Mouse (Mus musculus) embryo, embryonic 9.5 days (tissue): Measurements from ENCODE around the gene Adamts16.
A peak's percentile ranks its signal among the peaks of the same experiment; 100 is the strongest.

Experiments used
- DNase-seq: peaks from one replicate; pipeline ENCODE4 v3.0.0-alpha.2; 2017; ENCODE audit errors: extremely low spot score

The Adamts16 gene

DNA sequence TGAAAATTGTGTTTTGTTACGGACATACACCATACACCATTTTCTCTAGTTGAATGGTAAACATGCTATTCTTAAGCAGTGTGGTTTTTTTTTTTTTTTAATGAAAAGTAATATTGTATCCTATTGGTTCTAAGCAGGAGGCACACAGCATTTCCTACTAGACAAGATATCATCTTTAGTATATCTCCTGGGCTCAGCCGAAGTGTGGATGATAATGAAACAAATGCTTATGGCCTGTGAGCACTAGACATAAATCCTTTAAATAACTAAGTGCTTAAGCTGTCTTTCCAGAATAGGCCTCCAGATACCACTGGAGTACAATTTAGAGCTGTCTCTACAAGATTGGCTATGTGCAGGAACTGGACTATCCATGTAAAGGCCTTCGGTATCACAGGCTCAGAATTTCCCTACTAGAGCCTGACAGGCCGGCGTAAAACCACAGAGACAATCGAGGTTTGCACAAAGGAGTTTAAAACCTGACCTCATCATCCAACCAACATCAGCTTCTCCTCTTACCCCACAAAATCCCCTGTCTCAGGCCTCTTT is 8.9 kb downstream of the Adamts16 start:
- no peak for DNase-seq

DNA sequence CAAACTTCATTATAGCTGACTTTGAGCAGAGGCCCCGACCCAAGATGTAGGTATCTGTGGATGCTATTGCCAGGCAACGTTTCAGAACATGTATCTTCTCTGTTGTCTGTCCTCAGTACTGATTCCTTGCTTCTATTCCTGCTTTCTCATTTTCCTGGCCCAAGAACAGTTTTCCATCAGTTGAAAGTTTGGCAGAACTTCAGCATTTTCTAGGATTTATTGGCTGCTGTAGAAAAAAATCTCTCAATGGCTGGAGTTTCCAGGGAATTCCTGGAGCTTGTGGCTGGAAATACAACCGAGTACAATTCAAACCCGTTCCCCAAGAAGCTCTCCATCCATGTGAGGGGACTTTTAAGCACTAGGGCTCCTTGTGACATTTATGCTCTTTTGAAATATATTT is 10.6 kb downstream of the Adamts16 start:
- no peak for DNase-seq

DNA sequence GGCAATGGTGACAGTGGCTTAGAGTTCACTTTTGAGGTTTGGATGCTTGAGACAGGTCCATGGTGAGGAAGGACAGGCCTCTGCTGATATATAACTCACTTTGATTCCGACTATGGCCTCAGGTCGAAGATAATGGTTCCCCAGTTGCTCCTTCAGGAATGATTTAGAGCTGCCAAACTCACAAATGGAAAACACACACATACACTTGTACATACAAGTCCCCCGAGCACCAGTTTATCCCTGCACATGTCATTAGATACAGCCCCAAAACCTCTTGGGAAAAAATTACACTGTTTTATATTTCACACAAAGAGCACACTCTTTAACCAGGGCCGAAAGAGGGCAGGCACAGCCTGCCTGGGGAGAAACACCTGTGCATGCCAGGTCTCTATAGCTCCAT is 14.1 kb downstream of the Adamts16 start:
- DNase-seq: no peak

DNA sequence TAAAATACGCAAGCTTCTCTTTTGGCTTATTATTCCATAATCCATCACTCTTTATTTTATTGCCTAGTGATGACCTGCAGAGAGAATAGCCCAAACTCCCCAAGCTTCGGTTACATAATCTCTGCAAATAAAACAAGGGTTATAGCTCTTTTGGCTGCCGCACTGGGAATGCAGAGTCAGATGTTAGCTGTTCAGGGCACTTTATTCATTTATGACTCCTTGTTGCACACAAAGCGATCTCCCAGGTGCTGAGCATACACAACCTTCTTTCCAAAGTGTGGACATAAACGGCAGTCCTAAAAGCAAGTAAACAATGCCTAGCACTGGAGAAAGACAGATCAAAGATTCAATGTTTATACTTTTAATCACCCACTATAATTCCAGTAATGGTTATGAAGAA is 16.3 kb downstream of the Adamts16 start:
- DNase-seq: no peak

DNA sequence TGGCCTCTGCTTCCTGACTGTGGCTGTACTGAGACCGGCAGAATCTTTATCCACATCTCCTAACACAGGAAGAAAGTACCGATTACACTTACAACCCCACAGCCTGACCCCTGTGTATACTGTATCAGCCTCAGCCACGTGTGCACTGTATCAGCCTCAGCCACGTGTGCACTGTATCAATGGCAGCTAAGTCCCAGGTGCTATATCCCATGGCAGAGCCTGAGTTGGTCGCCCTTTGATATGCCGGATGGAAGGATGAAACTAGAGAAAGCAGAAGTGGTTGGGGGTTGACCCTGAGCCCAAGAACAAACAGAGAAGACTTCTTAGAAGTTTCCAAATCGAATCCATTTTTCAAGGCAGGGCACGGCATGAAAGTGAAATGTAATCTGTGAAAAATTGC is 17.9 kb downstream of the Adamts16 start:
- no peak for DNase-seq

DNA sequence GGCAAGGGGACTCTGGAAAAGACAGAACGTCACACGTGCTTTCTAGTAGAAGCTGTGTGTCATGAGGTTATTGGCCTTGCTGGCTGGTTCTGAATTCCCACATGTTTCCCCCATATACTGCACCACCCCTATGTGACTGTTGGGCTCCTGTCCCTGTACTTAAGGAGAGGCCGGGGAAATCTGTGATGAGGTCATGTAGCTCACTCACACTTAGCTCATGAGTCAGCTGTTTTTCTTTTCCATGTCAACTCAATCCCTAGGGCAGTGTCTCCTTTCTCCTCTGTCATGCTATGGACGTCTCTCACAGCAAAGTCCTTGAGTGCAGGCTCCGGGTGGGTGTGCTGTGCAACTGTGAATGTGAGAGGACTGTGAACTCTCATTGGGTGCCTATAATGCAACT is 22.6 kb downstream of the Adamts16 start:
- no peak for DNase-seq

DNA sequence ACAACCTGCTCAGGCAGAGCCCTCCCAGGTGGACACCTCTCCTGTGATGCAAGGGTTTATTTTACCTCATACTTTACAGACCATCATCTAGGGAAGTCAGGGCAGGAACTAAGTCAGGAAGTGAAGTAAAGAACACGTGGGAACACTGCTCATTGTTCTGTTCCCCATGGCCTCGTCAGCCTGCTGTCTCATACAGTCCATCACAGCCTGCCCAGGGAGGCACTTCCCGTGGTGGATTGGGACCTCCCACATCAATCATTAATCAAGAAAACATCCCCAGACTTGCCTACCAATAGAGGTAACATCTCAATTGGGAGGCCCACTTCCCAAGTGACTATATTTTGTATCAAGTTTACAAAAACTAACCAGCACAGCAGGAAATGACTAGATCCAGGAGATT is 27.2 kb downstream of the Adamts16 start:
- no peak for DNase-seq

DNA sequence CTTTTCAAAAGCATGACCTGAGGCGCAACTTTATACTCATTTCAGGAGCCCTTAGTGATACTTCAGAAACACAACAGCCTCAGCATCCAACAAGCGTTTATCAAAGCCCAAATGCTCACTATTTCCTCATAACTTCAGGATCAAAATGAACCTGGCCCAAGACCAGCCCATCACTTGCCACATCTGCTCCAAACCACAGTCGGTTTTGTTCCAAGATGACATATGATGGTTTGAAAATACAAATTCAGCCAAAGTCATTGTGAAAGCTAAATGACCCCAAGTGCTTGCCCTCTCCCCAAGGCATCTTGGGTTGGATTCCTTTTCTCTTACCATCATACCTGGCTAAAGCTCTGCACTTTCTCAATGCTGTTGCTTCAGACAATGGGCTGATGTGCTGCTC is 36.1 kb downstream of the Adamts16 start:
- DNase-seq: no peak

DNA sequence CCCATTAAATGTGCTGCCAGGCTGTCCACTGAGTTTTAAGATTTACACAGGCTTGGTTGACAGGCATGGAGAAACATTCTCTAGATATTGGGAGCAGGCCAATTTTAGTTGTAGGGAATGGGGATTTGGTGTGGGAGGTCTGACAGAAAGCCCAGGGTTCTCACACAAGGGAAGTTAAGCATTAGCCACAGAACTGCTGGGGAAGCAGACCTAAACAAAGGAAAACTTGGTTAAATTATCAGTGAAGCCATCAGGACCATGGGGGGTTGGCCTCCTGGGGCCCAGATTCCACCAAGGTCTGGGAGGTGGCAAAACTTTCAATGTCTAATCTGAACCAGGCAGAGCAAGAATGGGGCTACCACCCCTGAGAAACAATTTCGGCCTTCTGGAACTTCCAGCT is 38.8 kb downstream of the Adamts16 start:
- DNase-seq: no peak

DNA sequence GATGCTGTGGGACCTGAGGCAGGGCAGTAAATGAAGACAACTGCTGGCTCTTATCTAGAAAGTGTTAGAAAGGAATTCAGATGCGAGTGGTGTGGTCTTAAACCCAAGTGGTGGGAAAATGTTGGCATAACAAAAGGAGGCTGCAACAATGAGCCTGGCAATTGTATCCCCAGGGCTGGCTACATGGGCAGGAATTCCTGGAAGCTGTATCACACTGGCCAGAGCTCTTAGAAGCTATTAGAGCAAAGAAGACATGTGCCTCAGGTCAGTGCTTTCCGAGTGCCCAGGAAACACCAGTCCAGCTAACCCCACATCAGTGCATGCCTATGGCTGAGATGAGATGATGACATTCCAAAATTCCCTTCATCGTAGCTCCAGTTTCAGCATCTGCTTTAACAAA is 42.3 kb downstream of the Adamts16 start:
- DNase-seq: no peak

DNA sequence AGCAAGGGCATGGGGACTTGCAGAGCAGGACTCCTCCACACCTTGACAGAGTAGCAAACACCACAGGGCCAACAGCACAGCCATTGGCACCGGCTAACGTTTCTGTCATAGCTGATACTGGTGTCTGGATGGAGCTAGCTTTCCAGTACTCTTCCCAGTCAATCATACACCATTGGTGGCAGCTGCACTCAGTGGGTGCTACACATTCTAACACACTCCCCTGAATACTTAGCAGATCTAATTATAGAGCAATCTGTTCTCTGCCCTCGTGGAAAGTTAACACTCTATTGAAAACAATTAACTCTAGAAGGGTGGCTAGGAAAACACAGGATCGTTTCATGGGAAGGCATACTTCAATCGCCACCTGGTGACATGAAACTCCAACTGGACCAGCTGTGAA is 43.2 kb downstream of the Adamts16 start:
- DNase-seq: no peak

DNA sequence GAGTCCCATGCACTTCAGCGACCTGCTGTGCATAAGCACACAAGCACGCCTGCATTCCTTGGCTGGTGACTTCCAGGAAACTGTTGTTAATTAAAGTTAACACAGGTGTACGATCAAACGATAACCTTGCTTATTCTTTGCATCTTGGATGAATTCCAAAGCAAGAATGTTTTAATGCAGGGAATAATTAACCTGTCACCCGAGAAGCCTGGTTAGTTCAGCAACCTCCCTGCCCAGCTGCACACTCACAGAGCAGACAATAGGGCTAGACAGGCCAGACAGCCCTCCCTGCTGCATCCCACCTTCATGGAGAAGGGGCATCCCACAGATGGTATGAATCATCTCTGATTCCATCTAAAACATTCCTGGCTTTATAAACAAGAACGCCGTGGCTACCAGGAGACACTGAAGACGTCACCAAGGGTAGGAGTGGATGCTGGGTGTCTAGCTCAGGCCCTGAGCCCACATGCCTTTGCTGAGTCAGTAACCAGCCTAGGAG is 47.5 kb downstream of the Adamts16 start:
- DNase-seq: no peak

DNA sequence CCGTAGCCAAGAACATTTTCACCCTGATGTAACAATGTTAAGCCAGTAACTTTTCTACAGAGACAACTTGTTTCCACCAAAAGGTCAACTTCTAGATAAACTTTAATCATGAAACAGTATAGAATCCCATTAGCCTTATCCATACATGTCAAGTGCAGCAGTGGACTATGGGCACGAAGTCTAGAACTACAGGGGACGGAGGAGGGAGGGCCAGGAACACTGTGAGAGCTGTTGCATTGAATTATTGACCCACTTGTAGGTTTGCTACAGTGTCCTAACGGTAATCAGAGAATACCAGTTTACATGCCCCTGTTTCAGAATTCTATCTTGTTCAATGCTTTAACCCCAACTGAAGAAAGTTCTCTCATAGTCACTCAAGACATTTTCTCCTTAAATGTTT is 48.0 kb downstream of the Adamts16 start:
- DNase-seq: no peak

DNA sequence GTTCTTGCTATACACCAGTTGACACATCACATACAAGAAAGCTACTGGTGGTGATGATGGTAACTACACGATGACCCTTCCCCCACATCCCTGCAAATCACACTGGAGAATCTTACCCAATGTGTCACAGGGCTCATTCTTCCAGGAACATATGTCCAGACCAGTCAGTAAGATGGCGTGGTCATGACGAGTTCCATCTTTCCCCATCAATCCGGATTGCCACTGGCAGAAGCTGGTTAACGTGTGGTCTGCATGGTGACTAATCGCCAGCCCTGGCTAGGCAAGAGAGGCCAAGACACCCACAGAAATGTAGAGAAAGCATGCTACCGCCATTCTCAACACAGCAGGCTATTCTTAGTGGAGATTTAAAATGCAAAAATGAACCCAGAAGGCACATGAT is 48.7 kb downstream of the Adamts16 start:
- no peak for DNase-seq

DNA sequence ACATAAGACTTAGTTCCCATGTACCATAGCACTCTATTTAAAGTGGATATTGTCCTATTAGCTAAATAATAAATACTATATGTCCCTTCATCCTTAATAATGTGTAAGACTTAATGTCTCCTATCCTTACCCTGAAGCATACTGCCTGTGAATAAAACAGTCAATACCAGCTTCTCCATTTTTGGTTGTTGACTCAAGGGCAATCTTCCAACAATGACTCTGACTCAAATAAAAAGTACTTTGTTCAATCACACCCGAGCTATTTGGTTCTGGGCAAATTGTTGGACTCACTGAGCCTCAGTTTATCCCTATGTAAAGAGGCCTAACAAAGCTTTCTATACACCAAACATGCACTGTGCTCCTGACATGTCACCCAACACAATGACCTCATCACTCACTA is 51.8 kb downstream of the Adamts16 start:
- DNase-seq: no peak

DNA sequence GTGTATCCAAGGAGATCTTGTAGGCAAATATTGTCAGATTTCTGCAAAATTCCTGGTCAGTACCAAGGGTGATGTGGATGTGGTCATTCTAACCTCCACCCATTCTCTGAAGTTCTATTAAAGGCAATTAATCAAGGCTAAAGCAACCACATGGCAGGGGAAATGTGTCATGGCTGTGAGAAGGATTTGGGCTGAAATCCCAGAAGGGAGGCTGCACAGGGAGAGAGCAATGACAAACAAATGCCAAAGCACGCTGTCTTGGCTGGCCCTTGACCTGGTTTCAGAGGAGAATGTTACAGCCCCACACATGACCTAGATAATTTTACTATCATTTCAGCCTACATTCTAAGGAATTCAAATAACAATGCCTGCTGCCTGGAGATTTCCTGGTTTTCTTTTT is 52.6 kb downstream of the Adamts16 start:
- DNase-seq: no peak

DNA sequence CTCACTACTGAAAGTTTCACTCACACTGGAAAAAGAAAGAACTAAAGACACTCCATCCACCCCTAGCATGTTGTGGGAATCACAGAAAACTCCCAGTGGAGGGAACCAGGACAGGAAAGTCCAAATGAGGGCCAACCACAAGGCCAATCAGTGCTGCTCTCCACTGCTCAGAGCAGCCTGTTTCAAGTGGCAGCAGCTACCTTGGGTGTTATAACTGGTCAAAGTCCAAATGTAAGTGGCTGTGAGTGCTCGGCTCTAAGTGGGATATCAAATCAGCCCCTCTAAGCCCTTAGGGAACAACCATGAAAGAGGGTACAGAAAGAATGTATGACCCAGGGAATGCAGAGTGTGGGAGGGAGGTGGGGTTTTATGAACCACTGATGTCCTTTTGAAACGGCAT is 56.5 kb downstream of the Adamts16 start:
- no peak for DNase-seq

DNA sequence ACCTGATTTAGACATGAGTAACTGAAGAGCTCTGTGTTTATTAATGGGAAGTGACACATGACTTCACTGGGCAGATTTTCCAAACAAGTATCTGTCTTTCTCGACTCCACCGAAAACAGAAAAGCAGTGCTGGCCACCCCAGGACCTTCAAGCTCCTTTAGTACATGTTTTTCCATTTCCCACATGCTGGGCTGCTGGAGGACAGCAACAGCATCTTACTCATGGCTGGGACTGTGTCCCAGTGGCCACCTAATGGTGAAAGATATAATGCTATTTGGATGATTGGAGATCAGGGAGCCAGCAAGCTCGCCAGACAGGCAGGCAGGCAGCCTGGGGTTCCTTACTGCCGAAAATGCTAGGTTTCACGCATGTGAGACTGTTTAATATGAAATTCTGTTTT is 57.5 kb downstream of the Adamts16 start:
- DNase-seq: no peak

DNA sequence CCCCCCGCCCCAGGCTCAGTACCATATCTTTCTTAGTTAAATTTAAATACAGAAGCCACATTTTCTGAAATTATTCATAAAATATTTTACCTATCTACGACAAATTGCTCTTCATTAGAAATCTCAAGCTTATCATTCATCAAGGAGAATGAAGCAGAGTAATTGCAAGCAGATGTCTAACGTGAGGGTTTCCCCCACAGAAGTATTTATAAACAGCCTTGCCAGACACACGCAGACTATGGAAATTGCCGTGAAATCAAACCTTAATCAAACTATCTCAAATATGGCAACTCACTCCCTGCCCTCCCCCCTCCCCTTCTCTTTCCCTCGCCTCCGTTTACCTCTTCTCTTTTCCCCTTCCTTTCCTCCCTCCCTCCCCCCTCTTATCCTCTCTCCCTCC is 61.8 kb downstream of the Adamts16 start:
- DNase-seq: no peak

DNA sequence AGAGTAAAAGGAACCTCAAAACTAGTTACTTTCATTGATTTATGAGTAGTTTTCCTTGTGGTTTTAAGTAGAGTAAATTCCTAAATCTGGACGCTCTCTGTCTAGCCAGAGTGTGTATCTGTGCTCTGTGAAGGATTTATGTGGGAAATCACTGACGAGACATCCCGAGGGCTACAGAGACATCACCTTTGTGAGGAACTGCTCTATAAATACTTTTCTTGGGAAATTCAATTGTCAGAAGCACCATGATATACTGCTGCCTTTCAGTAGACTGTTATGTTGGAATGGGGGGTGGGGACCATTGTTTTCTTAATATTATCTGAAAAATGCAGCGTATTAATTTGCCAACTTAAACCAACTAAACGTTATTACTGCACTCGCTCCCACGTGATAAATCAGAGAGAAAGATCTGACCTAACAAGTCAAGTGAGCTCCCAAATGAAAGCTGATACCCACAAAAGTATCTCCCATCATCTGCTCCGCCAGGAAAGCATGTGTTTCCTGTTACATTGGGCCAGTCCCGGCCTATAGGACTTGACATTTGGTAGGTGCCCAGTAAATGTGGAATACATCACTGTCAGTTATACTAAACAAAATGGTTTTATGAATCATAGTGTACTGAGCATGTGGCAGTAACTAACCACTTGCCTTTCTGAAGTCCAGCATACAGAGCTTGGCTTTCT is 62.6 kb downstream of the Adamts16 start:
- peak; percentile 15 for DNase-seq

DNA sequence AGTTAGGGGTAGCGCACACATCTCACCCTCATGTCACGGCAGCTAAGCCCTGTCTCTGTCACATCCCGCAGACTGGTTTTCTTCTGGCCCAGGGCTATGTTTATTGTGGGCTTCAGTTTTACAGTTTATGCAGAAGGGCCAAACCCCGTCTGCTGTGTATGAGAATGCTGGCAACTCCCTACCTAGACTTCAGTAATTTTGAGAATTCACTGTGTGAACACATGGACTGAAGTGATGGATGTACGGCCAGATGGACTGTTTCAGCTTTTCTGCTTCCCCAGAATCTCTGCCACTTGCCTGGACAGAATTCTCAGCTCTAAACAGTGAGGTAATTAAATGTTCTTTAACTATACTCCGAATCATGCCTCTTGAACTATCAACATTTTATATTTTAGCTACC is 70.5 kb downstream of the Adamts16 start:
- DNase-seq: no peak

DNA sequence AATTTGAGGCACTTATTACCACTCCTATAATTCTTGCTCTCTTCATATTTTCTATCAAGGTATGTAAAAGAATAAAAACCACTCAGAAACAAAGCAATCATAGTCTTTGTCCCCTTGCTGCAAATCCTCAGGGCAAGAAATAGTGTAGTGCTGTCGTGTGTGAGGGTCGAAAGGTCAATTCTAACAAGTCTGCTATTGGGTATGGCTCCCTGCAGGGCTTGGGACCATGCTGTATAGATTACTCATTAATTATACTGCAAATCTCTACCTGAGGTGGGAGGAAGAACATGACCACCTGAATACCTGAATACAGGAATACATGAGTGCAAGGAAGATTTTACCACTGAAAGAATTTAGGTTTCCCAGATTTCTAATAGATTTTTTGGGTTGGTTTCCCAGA is 72.5 kb downstream of the Adamts16 start:
- DNase-seq: no peak

DNA sequence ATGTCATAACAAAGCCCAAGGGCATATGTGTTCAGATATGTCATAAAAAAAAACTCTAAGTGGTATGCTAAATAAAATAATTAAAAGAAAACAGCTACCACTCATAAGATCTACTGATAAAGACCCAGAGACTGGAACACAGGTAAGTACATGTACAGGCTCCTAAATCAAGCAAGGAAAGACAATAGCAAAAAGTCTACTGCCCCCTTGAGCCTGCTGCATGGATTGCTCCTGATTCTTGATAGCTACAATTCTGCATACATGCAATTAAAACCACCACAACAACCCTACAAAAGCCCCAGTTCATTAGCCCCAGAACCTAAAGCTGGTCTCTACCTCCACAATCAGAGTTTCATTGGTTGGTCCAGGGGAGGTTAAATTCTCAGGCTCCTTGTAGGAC is 74.1 kb downstream of the Adamts16 start:
- no peak for DNase-seq

DNA sequence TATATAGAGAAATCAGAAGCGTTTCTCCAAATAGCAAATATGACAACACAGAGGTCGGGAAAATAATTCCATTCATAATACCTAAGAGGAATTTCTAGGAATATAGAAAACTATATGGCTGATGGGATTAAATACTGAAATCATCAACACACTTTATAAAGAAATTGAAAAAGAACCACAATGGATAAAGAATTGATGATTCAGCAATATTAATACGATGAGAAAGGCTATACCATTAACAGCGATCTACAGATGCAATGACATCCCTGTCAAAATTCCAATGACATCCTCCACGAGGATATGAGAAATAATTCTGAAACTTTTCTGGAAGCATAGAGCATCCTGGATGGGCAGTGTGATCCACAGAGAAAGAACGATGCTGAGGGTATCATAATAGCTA is 76.9 kb downstream of the Adamts16 start:
- no peak for DNase-seq
